Mouse (Mus musculus): ENCODE measurements around the gene Myl7. TPM values are rescaled to one million over a fixed set of nuclear protein-coding genes. Genes with fewer than 3 reads are reported as not detected.
"Not testable (repeated sequence)": the region's sequence is repeated elsewhere in the genome, so short reads cannot be mapped to it uniquely, and the experiment has no call there.

Myl7 gene
- polyA plus RNA-seq, 1 experiment from 2014 or later: 1.7 TPM

DNA sequence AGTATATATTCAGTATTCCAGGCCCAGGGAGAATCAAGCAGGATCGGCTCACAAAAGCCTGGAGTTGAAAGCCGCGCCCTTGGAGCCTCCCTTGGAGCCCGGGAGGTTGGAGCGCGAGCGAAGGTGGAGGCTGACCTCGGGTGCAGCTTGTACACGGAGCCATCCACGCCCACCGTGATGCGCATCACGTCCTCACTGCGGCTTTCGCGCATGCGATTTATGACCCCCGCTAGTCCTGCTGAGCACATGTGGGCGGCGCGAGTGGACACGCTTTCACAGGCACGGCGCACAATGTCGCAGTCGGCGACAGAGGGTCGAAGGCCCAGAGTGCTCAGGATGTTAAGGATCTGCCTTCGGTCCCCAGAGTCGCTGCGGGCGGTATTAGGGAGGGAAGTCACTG is 3.4 kb upstream of the Myl7 start:
- Histone ChIP-seq H3K27me3 (peaks cover 29% of the 10 kb centered on the region), H3K4me1 (peaks cover 36% of the 10 kb centered on the region), H3K27ac (peak overlapping the region; percentile 75), H3K9ac (peak overlapping the region; percentile 58), H3K9me3 (replicated peaks) (no peaks in the 10 kb centered on the region), H3K36me3 (no peaks in the 10 kb centered on the region), H3K4me3 (peak overlapping the region; percentile 38), H3K4me2 (replicated peaks) (peak overlapping the region; percentile 73)
- WGBS: under 1% methylated on average over 32 of the region's 32 CpGs
- peak; percentile 81 for ATAC-seq (ENCODE audit: low FRiP score)

DNA sequence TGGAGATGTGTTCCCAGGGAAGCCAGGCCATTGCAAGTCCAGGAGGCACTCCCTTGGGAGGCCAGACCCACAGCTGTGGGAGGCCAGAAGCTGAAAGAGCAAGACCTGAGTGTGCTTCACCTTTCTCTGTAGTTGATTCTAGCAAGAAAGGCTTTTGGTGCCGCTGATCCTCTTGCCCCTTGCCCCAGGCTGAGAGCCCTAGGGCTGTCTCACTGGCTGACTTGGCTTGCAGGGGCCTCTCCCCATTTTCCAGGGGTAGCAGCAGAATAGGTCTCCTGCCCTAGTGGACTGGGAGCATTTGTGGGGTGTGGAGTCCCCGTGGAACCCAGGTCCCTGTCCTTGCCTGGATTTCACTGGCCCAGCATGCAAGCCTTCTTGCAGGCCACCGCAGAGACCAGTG is 2.7 kb upstream of the Myl7 start:
- Histone ChIP-seq H3K4me3 (peak overlapping the region; percentile 38), H3K4me2 (replicated peaks) (peak overlapping the region; percentile 73), H3K9me3 (replicated peaks) (no peaks in the 10 kb centered on the region), H3K36me3 (no peaks in the 10 kb centered on the region), H3K27me3 (peaks cover 32% of the 10 kb centered on the region), H3K4me1 (peaks cover 36% of the 10 kb centered on the region), H3K27ac (peak overlapping the region; percentile 75), H3K9ac (peak overlapping the region; percentile 58)
- ATAC-seq (ENCODE audit: low FRiP score): no peak
- WGBS: 22% methylated on average over 3 of the region's 3 CpGs

DNA sequence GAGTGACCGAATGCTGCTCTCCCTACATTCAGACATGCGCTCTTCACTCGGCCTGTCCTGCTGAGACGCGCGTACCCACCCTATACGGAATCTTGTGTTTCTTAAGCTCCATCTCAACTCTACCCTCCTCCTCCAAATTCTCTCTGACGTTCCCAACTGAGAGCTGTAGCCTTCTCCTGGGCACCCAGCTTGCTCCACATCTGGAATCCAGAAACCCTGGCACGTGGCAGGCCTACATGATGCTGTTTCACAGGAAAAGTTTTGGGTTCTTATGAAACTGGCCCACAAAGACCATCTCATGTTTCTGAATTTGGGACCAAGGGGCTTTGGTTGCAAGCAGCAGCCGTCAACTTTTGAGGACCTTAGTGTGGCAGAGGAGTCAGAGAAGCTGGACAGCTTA is 704 bp upstream of the Myl7 start:
- Histone ChIP-seq H3K4me3 (no peak overlapping the region), H3K9ac (no peak overlapping the region), H3K9me3 (replicated peaks) (no peaks in the 10 kb centered on the region), H3K36me3 (no peaks in the 10 kb centered on the region), H3K27me3 (peaks cover 36% of the 10 kb centered on the region), H3K4me1 (peaks cover 38% of the 10 kb centered on the region), H3K27ac (no peak overlapping the region), H3K4me2 (replicated peaks) (no peak overlapping the region)
- no peak for ATAC-seq (ENCODE audit: low FRiP score)
- WGBS: 91% methylated on average over 10 of the region's 10 CpGs

DNA sequence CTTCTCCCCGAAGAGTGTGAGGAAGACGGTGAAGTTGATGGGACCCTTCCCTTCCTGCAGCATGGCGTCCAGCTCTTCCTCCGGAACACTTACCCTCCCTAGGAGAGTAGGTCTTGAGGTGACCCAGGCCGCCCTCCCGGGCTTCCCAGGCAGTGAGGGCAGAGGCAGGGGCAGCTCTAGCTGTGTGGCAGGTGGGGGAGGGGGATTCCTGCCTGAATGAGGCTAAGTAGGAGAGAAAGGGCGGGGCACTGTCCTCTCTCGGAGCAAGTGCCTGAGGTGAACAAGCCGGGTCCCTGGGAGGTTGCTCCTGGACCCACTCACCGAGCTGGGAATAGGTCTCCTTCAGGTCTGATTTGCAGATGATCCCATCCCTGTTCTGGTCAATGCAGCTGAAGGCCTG is 743 bp downstream of the Myl7 start:
- Histone ChIP-seq H3K36me3 (no peaks in the 10 kb centered on the region), H3K4me1 (peaks cover 37% of the 10 kb centered on the region), H3K9ac (no peak overlapping the region), H3K27ac (no peak overlapping the region), H3K9me3 (replicated peaks) (no peaks in the 10 kb centered on the region), H3K4me3 (no peak overlapping the region), H3K27me3 (peaks cover 34% of the 10 kb centered on the region), H3K4me2 (replicated peaks) (no peak overlapping the region)
- 10% methylated on average over 10 of the region's 10 CpGs for WGBS
- no peak for ATAC-seq (ENCODE audit: low FRiP score)

DNA sequence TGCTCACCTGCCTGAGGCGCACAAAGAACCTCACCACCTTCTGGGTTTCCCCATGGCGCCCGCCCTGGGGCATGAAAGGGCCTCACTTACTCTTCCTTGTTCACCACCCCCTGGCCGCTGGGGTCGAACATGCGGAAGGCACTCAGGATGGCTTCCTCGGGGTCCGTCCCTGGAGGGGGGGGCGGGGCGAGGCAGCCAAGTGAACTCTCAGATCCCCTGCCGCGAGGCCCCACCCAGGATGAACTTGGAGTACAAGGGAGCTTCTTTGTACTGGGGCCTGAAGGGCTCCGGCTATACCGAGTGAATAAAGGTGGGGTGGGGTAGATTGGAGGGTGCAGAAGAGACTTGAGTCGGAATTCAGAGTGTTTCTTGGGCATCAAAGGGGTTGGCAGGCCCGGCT is 1.4 kb downstream of the Myl7 start:
- H3K27me3 ChIP-seq: peaks cover 30% of the 10 kb centered on the region
- no peak overlapping the region for H3K9ac ChIP-seq
- peaks cover 37% of the 10 kb centered on the region for H3K4me1 ChIP-seq
- no peak overlapping the region for H3K4me2 ChIP-seq (replicated peaks)
- no peak overlapping the region for H3K27ac ChIP-seq
- ATAC-seq (ENCODE audit: low FRiP score): no peak
- H3K9me3 ChIP-seq (replicated peaks): no peaks in the 10 kb centered on the region
- no peak overlapping the region for H3K4me3 ChIP-seq
- 15% methylated on average over 16 of the region's 16 CpGs for WGBS
- no peaks in the 10 kb centered on the region for H3K36me3 ChIP-seq

DNA sequence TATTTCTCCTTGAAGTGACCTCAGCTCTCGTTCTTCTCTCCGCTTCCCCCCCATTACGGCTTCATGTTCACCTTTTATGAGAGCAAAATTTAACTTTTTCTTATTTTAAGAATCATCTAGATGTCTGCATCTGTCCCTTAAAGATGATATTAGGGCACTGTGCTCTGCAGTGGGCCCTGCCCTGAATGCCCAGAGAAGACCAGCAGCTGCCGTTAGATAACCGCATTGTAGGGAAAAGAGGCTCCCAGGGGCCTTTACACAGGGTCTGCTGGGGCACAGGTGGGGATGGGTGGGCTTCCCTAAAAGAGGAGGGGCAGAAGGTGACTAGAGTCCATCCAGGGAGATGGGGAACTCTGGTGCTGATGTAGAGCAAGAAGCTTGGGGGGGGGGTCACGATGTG is 4.8 kb downstream of the Myl7 start:
- no peaks in the 10 kb centered on the region for H3K9me3 ChIP-seq (replicated peaks)
- 62% methylated on average over 6 of the region's 6 CpGs for WGBS
- H3K4me1 ChIP-seq: peaks cover 34% of the 10 kb centered on the region
- H3K27ac ChIP-seq: no peak overlapping the region
- H3K9ac ChIP-seq: no peak overlapping the region
- H3K27me3 ChIP-seq: peaks cover 21% of the 10 kb centered on the region
- no peak for ATAC-seq (ENCODE audit: low FRiP score)
- no peak overlapping the region for H3K4me3 ChIP-seq
- no peaks in the 10 kb centered on the region for H3K36me3 ChIP-seq
- H3K4me2 ChIP-seq (replicated peaks): no peak overlapping the region

DNA sequence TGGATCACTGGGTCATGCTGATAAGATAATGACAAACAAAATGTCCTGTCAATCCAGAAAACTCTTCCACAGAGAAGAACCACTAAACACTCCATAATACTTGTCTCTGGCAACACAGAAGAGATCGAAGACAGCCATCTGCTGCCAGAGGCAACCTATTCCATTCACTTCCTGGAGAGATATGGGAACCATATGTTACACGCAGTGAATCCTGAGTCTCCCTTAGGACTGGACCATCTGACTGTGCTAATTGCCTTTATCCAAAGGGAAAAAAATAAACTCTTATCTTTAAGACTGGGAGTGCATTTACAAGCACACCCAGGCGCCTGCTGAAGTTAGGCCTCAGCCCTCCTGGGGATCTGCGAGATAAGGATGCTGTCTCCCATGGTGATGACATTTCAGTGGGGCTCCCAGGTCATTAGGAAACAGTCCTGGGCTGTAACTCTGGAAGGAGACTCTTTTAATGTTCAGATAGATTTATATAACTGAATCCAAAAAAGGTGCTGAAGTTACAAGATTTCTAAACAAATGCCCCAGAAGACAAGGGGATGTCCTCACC is 5.7 kb downstream of the Myl7 start:
- ATAC-seq (ENCODE audit: low FRiP score): 0 out of 2 replicates have a peak, but pooled peaks have one; percentile 14
- H3K9ac ChIP-seq: no peak overlapping the region
- H3K4me1 ChIP-seq: peaks cover 34% of the 10 kb centered on the region
- peak overlapping the region; percentile 25; the same call in 1 of the 2 replicates for H3K27ac ChIP-seq
- H3K27me3 ChIP-seq: peaks cover 15% of the 10 kb centered on the region
- H3K9me3 ChIP-seq (replicated peaks): no peaks in the 10 kb centered on the region
- H3K36me3 ChIP-seq: no peaks in the 10 kb centered on the region
- H3K4me3 ChIP-seq: no peak overlapping the region
- no peak overlapping the region for H3K4me2 ChIP-seq (replicated peaks)
- WGBS: 36% methylated on average over 4 of the region's 4 CpGs

DNA sequence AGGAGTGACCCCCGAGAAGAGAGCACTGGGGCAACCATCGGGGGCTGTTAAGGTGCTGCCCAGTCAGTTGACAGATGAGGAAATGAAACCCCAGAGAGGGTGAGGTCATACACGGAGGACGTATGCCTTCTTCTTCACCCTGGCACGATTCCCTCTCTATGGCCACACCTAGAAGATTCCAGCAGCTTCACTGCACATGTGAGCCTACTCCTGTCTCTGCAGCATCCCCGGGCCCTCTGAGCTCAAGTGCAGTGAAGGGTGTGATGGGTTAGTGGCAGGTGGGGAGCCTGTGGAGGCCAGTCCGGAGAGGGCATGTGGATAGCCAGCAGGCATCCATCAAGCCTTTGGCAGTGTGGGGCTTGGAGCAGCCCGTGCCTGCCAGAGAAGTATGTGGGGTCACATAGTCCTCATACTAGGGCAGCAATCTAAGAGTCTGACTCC is 6.4 kb downstream of the Myl7 start:
- peaks cover 33% of the 10 kb centered on the region for H3K4me1 ChIP-seq
- H3K27ac ChIP-seq: 0 out of 2 replicates have a peak overlapping the region, but pooled peaks have one; percentile 25
- H3K36me3 ChIP-seq: no peaks in the 10 kb centered on the region
- peaks cover 9% of the 10 kb centered on the region for H3K27me3 ChIP-seq
- no peaks in the 10 kb centered on the region for H3K9me3 ChIP-seq (replicated peaks)
- H3K4me2 ChIP-seq (replicated peaks): no peak overlapping the region
- no peak overlapping the region for H3K9ac ChIP-seq
- no peak overlapping the region for H3K4me3 ChIP-seq
- WGBS: 44% methylated on average over 8 of the region's 8 CpGs
- no peak for ATAC-seq (ENCODE audit: low FRiP score)

DNA sequence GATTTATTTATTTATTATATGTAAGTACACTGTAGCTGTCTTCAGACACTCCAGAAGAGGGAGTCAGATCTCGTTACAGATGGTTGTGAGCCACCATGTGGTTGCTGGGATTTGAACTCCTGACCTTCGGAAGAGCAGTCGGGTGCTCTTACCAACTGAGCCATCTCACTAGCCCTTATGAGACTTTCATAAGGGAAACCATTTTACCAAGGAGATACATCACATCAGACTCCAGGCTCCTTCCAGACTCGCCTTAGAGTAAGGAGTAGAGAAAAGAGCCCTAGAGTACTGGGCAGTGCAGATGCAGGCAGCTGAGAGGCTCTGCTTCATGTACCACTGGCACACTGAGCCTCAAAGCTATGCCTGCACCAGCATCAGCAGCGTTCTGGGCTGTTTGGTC is 10.0 kb downstream of the Myl7 start:
- WGBS: 70% methylated on average over 5 of the region's 5 CpGs
- not testable (repeated sequence) for H3K9me3 ChIP-seq (replicated peaks); H3K9ac ChIP-seq; H3K27me3 ChIP-seq; H3K4me3 ChIP-seq; ATAC-seq (ENCODE audit: low FRiP score); H3K36me3 ChIP-seq; H3K27ac ChIP-seq; H3K4me2 ChIP-seq (replicated peaks)
- peaks cover 39% of the 10 kb centered on the region for H3K4me1 ChIP-seq

DNA sequence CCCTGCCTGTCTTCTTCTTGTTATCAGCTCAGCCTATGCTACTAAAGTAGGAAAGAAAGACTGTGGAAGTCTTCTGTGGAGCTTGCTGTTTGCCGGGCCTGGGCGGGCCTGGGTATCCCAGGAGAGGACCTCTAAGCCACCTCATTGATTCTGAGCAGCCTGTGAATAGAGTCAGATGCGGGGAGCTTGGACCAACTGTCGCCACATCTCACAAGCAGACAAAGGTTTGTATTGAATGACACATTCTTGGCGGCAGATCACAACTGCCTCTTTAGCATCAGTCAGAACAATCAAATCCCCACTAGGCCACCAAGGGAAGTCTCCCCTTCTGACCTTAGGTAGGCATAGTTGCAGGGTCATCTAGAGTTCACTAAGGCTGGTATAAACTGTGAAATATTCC is 11.3 kb downstream of the Myl7 start:
- no peak overlapping the region for H3K9ac ChIP-seq
- ATAC-seq (ENCODE audit: low FRiP score): peak; percentile 38; the same call in 1 of the 2 replicates
- H3K27ac ChIP-seq: peak overlapping the region; percentile 57

DNA sequence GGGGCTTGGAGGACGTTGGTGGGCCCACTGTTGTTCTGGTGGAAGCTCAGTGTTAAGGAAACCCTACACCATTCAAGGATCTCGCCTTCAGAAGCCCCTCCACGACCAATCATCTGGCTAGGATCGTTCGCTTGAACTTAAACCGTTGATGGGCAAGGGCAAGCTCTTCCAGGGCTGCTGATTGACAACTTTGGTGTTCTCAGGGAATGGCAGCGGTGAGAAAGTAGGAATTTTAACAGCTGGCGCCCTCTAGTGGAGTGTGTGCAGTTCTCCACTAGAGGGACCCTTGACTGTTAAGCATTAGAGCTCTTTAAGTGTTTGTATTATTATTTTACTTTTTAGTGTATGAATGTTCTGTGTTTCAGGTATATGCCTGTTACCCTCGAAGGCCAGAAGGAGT is 12.4 kb downstream of the Myl7 start:
- ATAC-seq (ENCODE audit: low FRiP score): no peak
- Histone ChIP-seq H3K27me3 (no peaks in the 10 kb centered on the region), H3K9me3 (replicated peaks) (no peaks in the 10 kb centered on the region), H3K4me1 (peaks cover 20% of the 10 kb centered on the region), H3K36me3 (no peaks in the 10 kb centered on the region), H3K9ac (no peak overlapping the region), H3K4me2 (replicated peaks) (no peak overlapping the region), H3K27ac (no peak overlapping the region), H3K4me3 (no peak overlapping the region)
- whole genome bisulfite sequencing: 17% methylated on average over 9 of the region's 9 CpGs

More for the DNA sequence above, 11.3 kb downstream of the Myl7 start:
- H3K4me1 ChIP-seq: peaks cover 30% of the 10 kb centered on the region
- no peak overlapping the region for H3K4me3 ChIP-seq
- 11% methylated on average over 5 of the region's 5 CpGs for WGBS
- H3K27me3 ChIP-seq: no peaks in the 10 kb centered on the region
- H3K9me3 ChIP-seq (replicated peaks): no peaks in the 10 kb centered on the region
- H3K4me2 ChIP-seq (replicated peaks): no peak overlapping the region
- no peaks in the 10 kb centered on the region for H3K36me3 ChIP-seq

DNA sequence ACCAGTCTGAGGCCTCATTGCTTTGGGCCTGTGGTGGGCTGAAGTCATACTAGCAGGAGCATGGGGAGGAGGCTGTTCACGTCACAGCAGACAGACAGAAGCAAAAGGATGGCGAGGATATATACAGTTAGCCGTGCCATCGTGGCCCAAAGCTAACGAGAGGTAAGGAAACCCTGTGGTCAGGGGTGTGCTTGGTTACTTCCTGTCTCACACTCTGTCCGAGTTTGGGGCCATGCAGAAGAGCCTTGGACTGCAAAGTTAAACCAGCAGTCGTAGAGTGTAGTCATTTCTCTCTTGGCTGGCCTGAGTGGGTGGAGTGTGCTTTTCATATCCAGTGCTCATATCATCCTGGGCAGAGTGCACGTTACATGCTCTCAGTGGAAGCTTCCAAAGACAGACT is 16.1 kb downstream of the Myl7 start:
- ATAC-seq (ENCODE audit: low FRiP score): no peak
- Histone ChIP-seq H3K4me2 (replicated peaks) (no peak overlapping the region), H3K27ac (no peak overlapping the region), H3K9ac (no peak overlapping the region), H3K4me3 (no peak overlapping the region), H3K36me3 (no peaks in the 10 kb centered on the region), H3K4me1 (peaks cover 18% of the 10 kb centered on the region), H3K9me3 (replicated peaks) (no peaks in the 10 kb centered on the region), H3K27me3 (no peaks in the 10 kb centered on the region)
- 82% methylated on average over 8 of the region's 8 CpGs for WGBS

DNA sequence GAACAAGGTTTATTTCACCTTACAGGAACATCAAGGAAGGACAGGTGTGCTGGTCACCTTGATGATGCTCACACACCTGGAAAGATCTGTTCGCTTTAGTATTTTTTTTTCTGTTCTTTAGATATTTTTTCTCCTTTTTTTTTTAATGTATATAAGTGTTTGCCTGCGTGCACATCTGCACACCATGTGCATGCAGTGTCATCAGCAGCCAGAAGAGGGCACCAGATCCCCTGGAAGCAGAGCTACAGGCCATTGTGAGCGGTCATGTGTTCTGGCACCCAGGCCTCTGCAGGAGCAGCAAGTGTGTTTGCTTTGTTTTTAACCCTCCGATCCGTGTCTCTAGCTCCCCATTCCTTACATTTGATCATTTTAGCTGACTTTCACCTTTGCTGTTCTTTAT is 18.7 kb downstream of the Myl7 start:
- Histone ChIP-seq H3K4me2 (replicated peaks) (no peak overlapping the region), H3K27me3 (no peaks in the 10 kb centered on the region), H3K4me3 (no peak overlapping the region), H3K9me3 (replicated peaks) (no peaks in the 10 kb centered on the region), H3K4me1 (peaks cover 15% of the 10 kb centered on the region), H3K9ac (no peak overlapping the region), H3K27ac (no peak overlapping the region), H3K36me3 (peaks cover 6% of the 10 kb centered on the region; the same call in 1 of the 2 replicates)
- WGBS: 50% methylated on average over 5 of the region's 5 CpGs
- ATAC-seq (ENCODE audit: low FRiP score): no peak

Measured in hindbrain, embryonic 12.5 days (tissue).